Mouse (Mus musculus): ENCODE data around the gene Zcchc17.

DNA sequence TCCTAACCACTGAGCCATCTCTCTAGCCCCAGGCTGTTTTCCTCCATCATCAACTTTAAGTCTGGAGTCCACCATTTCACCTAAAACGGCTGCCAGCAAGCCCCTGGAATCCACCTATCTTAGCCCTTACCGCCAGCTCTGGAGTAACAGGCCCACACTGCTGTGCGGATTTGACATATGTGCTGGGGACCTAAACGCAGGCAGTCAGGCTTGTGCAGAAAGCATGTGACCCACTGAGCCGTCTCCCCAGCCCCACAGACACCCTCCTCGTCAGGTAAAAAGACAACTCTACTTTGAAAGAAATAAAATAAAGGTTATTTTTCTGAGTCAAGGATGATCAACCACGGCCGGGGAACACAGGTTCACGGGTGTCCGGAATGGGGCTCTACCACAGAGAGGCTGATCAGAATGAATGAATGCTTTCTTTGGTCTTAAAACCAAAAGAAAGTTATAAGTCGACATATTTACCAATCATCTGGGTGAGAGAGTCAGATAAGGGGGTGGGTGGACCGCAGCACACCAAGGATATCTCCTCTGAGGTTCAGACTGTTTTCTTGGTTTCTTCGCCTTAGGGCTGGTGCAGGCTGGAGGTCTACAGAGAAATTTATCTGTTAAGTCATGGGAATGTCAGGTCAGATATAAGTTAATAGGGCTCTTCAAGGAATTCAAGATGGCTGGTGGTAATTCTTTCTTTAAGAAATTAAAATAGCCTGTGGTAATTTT, 63.3 kb downstream of the Zcchc17 start:
- no peak for TF ChIP-seq POLR2A (IDR thresholded peaks at IDR 0.05; ENCODE audit: low read depth, low read length)
- no peak for TF ChIP-seq CTCF (IDR thresholded peaks at IDR 0.05; ENCODE audit: extremely low read depth, insufficient read length, insufficient replicate concordance, low read depth, low read length)

Measured in small intestine, adult 2 months (tissue).